Mouse (Mus musculus) WW6 (cell line): ENCODE data around the gene Dnah3.

ENCODE experiments used
- DNase-seq: peaks from one replicate; pipeline ENCODE4 v3.0.0-alpha.2; 2013; ENCODE audit warnings: low read depth, low spot score

Dnah3 gene

DNA sequence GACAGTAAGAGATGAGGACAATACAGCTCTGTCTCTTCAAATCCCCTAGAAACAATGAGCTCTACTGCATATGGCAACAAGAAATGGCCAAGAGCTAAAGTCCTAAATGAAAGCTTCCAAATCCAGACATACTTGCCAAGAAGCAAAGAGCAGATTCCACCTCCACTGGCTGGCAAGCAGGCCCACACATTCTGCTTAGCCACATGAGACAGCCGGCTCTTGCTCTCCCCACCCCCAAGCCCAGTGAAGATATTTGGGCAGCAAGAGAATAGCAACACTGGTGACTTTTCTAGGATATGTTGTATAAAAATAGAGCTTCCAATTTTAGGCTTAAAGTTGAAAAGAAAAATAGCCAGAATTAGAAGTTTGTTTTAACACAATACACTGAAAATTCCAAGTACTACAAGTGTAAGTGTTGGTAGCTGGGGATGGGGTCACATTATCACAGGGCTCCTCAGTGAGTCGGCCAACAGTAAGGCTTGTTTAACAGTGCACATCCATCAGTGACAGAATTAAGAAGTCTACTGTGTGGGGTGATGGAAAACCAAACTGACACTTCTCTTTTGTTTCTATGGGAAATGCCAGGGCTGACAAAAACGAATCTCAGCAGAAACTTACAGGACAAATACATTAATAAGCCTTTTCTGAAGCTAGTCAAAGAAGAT, 219.2 kb downstream of the Dnah3 start:
- no peak for DNase-seq

DNA sequence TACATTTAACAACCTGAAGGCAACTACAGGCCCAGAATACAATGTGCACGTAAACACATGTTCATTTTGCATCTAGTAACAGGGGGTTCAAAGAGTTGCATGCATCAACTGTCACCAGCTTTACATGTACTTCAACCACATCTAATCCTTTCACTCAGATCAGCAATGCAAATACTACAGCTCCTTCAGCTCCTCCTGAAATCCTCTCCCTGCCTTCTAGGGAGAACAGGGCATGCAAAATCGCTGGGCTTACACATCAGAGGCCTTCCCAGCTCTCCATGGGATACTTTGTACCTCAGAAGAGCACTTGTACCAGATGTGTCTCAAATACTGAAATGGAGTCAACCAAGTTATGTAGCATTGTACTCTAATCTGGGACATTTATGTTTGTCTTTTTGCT, 222.0 kb downstream of the Dnah3 start:
- no peak for DNase-seq
